Mouse (Mus musculus): ENCODE data around the gene App. TPM values are rescaled to one million over a fixed set of nuclear protein-coding genes. Genes with fewer than 3 reads are reported as not detected.

The App gene
- polyA plus RNA-seq, 1 experiment: 207 TPM

DNA sequence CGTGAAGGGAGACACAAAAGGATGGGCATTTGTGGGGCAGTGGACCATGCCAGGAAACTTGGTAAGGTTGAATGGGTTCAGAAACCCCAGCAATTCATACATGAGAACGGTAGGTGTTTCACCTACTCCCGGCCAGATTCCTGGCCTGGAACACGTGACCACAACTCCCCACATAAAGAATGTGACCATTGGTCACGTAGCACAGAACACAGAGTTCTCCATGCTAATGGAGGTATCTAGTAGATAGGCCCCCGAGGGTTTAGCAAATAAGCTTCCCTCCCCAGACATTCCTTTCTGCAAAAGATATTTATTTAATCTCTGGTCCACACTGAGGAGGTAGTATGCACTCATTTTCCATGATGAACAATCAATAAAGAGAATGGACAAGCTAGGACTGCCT lies 21.6 kb upstream of the App start:
- H3K4me3 ChIP-seq: no peak overlapping the region
- H3K4me2 ChIP-seq (ENCODE audit: low read depth): peak overlapping the region; percentile 46
- no peaks in the 10 kb centered on the region for H3K36me3 ChIP-seq (ENCODE audit: control insufficient read depth, insufficient read depth)
- H3ac ChIP-seq (ENCODE audit: control insufficient read depth, insufficient read length): no peak overlapping the region
- no peaks in the 10 kb centered on the region for H3K79me2 ChIP-seq (ENCODE audit: control insufficient read depth, insufficient read depth)
- no peaks in the 10 kb centered on the region for H3K27me3 ChIP-seq (ENCODE audit: control insufficient read depth, insufficient read depth, insufficient read length)
- TF ChIP-seq POLR2A (IDR thresholded peaks at IDR 0.05; ENCODE audit: insufficient read length, low read depth) (no peak), E2F4 (IDR thresholded peaks at IDR 0.05; ENCODE audit: insufficient read depth) (no peak), TCF3 (IDR thresholded peaks at IDR 0.05; ENCODE audit: insufficient read length, low read depth) (no peak), CEBPB (IDR thresholded peaks at IDR 0.05; ENCODE audit: insufficient read depth, poor library complexity, severe bottlenecking) (no peak), POLR2AphosphoS2 (IDR thresholded peaks at IDR 0.05; ENCODE audit: insufficient read length, low read depth) (no peak), SRF (IDR thresholded peaks at IDR 0.05; ENCODE audit: control insufficient read depth, insufficient read length, low read depth) (no peak), REST (IDR thresholded peaks at IDR 0.05; ENCODE audit: insufficient read depth, insufficient read length) (no peak)

DNA sequence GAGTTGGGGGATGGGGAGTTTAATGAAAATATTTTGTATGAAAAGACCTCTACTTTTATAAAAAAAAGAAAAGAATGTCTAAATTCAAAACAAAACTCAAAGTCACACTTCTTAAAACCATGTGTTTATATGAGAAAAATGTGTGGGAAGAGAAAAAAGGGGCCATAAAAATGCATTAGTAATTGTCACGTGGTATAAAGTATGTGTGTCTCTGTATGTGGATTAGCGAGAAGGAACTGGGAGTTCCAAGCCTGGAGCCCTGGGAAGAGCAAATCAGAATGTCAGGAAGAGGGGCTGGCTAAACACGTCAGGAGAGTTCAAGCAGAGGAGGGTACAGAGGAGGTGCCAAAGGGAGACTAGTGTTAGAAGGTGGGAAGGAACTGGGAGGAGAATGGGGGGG lies 7.9 kb upstream of the App start:
- Histone ChIP-seq H3K27me3 (ENCODE audit: control insufficient read depth, insufficient read depth, insufficient read length) (no peaks in the 10 kb centered on the region), H3K36me3 (ENCODE audit: control insufficient read depth, insufficient read depth) (no peaks in the 10 kb centered on the region), H3K79me2 (ENCODE audit: control insufficient read depth, insufficient read depth) (no peaks in the 10 kb centered on the region), H3K4me2 (ENCODE audit: low read depth) (no peak overlapping the region), H3K4me3 (no peak overlapping the region), H3ac (ENCODE audit: control insufficient read depth, insufficient read length) (no peak overlapping the region)
- TF ChIP-seq USF1 (IDR thresholded peaks at IDR 0.05; ENCODE audit: low read depth) (peak; percentile 54), REST (IDR thresholded peaks at IDR 0.05; ENCODE audit: insufficient read depth, insufficient read length) (no peak), POLR2A (IDR thresholded peaks at IDR 0.05; ENCODE audit: insufficient read length, low read depth) (no peak)

GRCm38 (mm10) chr16:85180710-85181109 lies 7.1 kb upstream of the App start:
- H3K27me3 ChIP-seq (ENCODE audit: control insufficient read depth, insufficient read depth, insufficient read length): no peaks in the 10 kb centered on the region
- H3K4me2 ChIP-seq (ENCODE audit: low read depth): no peak overlapping the region
- no peaks in the 10 kb centered on the region for H3K79me2 ChIP-seq (ENCODE audit: control insufficient read depth, insufficient read depth)
- TF ChIP-seq USF1 (IDR thresholded peaks at IDR 0.05; ENCODE audit: low read depth): no peak
- TF ChIP-seq MYOD1 (IDR thresholded peaks at IDR 0.05; ENCODE audit: control insufficient read depth in 1 of 3, insufficient read length in 2 of 3, low read depth in 2 of 3): no peak
- TF ChIP-seq TCF3 (IDR thresholded peaks at IDR 0.05; ENCODE audit: insufficient read length, low read depth): no peak
- TF ChIP-seq MAX (IDR thresholded peaks at IDR 0.05; ENCODE audit: low read depth): no peak
- no peak for TF ChIP-seq SRF (IDR thresholded peaks at IDR 0.05; ENCODE audit: control insufficient read depth, insufficient read length, low read depth)
- no peak for TF ChIP-seq E2F4 (IDR thresholded peaks at IDR 0.05; ENCODE audit: insufficient read depth)
- no peak for TF ChIP-seq POLR2A (IDR thresholded peaks at IDR 0.05; ENCODE audit: insufficient read length, low read depth)
- no peak for TF ChIP-seq TCF12 (IDR thresholded peaks at IDR 0.05; ENCODE audit: insufficient read depth, poor library complexity, severe bottlenecking)
- no peak for TF ChIP-seq MYOG (IDR thresholded peaks at IDR 0.05; ENCODE audit: control insufficient read depth in 1 of 3, insufficient read depth in 1 of 3, insufficient read length in 2 of 3, low read depth in 2 of 3)
- TF ChIP-seq CEBPB (IDR thresholded peaks at IDR 0.05; ENCODE audit: insufficient read depth, poor library complexity, severe bottlenecking): no peak
- no peak for TF ChIP-seq POLR2AphosphoS2 (IDR thresholded peaks at IDR 0.05; ENCODE audit: insufficient read length, low read depth)
- no peak for TF ChIP-seq REST (IDR thresholded peaks at IDR 0.05; ENCODE audit: insufficient read depth, insufficient read length)
- H3K36me3 ChIP-seq (ENCODE audit: control insufficient read depth, insufficient read depth): no peaks in the 10 kb centered on the region
- no peak overlapping the region for H3K4me3 ChIP-seq
- no peak overlapping the region for H3ac ChIP-seq (ENCODE audit: control insufficient read depth, insufficient read length)

- no peak overlapping the region for H3ac ChIP-seq (ENCODE audit: control insufficient read depth, insufficient read length)
- H3K4me2 ChIP-seq (ENCODE audit: low read depth): no peak overlapping the region
- peaks cover 12% of the 10 kb centered on the region for H3K79me2 ChIP-seq (ENCODE audit: control insufficient read depth, insufficient read depth)
- H3K36me3 ChIP-seq (ENCODE audit: control insufficient read depth, insufficient read depth): no peaks in the 10 kb centered on the region
- no peaks in the 10 kb centered on the region for H3K27me3 ChIP-seq (ENCODE audit: control insufficient read depth, insufficient read depth, insufficient read length)
- no peak for TF ChIP-seq POLR2AphosphoS2 (IDR thresholded peaks at IDR 0.05; ENCODE audit: insufficient read length, low read depth)
- TF ChIP-seq MYOG (IDR thresholded peaks at IDR 0.05; ENCODE audit: control insufficient read depth in 1 of 3, insufficient read depth in 1 of 3, insufficient read length in 2 of 3, low read depth in 2 of 3): no peak
- no peak for TF ChIP-seq TCF12 (IDR thresholded peaks at IDR 0.05; ENCODE audit: insufficient read depth, poor library complexity, severe bottlenecking)
- TF ChIP-seq POLR2A (IDR thresholded peaks at IDR 0.05; ENCODE audit: insufficient read length, low read depth): no peak
- no peak for TF ChIP-seq MAX (IDR thresholded peaks at IDR 0.05; ENCODE audit: low read depth)
- no peak for TF ChIP-seq E2F4 (IDR thresholded peaks at IDR 0.05; ENCODE audit: insufficient read depth)
- TF ChIP-seq MYOD1 (IDR thresholded peaks at IDR 0.05; ENCODE audit: control insufficient read depth in 1 of 3, insufficient read length in 2 of 3, low read depth in 2 of 3): no peak
- TF ChIP-seq TCF3 (IDR thresholded peaks at IDR 0.05; ENCODE audit: insufficient read length, low read depth): no peak
- no peak for TF ChIP-seq SRF (IDR thresholded peaks at IDR 0.05; ENCODE audit: control insufficient read depth, insufficient read length, low read depth)
- TF ChIP-seq REST (IDR thresholded peaks at IDR 0.05; ENCODE audit: insufficient read depth, insufficient read length): no peak
- TF ChIP-seq USF1 (IDR thresholded peaks at IDR 0.05; ENCODE audit: low read depth): no peak
- TF ChIP-seq CEBPB (IDR thresholded peaks at IDR 0.05; ENCODE audit: insufficient read depth, poor library complexity, severe bottlenecking): no peak
- no peak overlapping the region for H3K4me3 ChIP-seq
Measured at GRCm38 (mm10) chr16:85176666-85177065, 3.1 kb upstream of the App start.

- no peaks in the 10 kb centered on the region for H3K36me3 ChIP-seq (ENCODE audit: control insufficient read depth, insufficient read depth)
- H3ac ChIP-seq (ENCODE audit: control insufficient read depth, insufficient read length): peak overlapping the region; percentile 45
- TF ChIP-seq POLR2A (IDR thresholded peaks at IDR 0.05; ENCODE audit: insufficient read length, low read depth): peak; percentile 23
- TF ChIP-seq MYOG (IDR thresholded peaks at IDR 0.05; ENCODE audit: control insufficient read depth in 1 of 3, insufficient read depth in 1 of 3, insufficient read length in 2 of 3, low read depth in 2 of 3): peak in 1 of 3 experiments; percentile 1
- no peak for TF ChIP-seq REST (IDR thresholded peaks at IDR 0.05; ENCODE audit: insufficient read depth, insufficient read length)
- TF ChIP-seq TCF3 (IDR thresholded peaks at IDR 0.05; ENCODE audit: insufficient read length, low read depth): no peak
- peak; percentile 27 for TF ChIP-seq POLR2AphosphoS2 (IDR thresholded peaks at IDR 0.05; ENCODE audit: insufficient read length, low read depth)
- no peaks in the 10 kb centered on the region for H3K27me3 ChIP-seq (ENCODE audit: control insufficient read depth, insufficient read depth, insufficient read length)
- H3K4me2 ChIP-seq (ENCODE audit: low read depth): peak overlapping the region; percentile 81
- peaks cover 51% of the 10 kb centered on the region for H3K79me2 ChIP-seq (ENCODE audit: control insufficient read depth, insufficient read depth)
- H3K4me3 ChIP-seq: peak overlapping the region; percentile 92
Measured at GRCm38 (mm10) chr16:85172571-85173372, 794 bp downstream of the App start.

Data from myocyte (in vitro differentiated cells).